Mouse (Mus musculus) bone marrow, adult 2 months (tissue): Measurements from ENCODE around the gene Trp53i11.

Source experiments
- CTCF ChIP-seq: fragments of 200-500 bp; IDR thresholded peaks from 2 replicates; pipeline ENCODE4 v1.5.1; 2011; ENCODE audit warnings: low read length, control low read depth; ENCODE audit not compliant: control insufficient read depth, insufficient read depth
- POLR2A ChIP-seq: fragments of 200-500 bp; IDR thresholded peaks from 2 replicates; pipeline ENCODE4 v1.6.1; 2011; ENCODE audit warnings: low read depth, mild to moderate bottlenecking, control low read depth, low read length, borderline replicate concordance; ENCODE audit not compliant: control insufficient read depth

- TF ChIP-seq CTCF (no peak), POLR2A (no peak)
Measured at GRCm38 (mm10) chr2:93219576-93219975, 32.2 kb downstream of the Trp53i11 start.
